Mouse (Mus musculus) ES-Bruce4 (cell line): ENCODE results near the gene Sec61a1.

Experiments used
- CTCF ChIP-seq: IDR thresholded peaks from one replicate; pipeline ENCODE4 v1.8.1; 2011; ENCODE audit warnings: low read depth, low read length
- EP300 ChIP-seq: IDR thresholded peaks from 2 replicates; pipeline ENCODE4 v1.6.1; 2011; ENCODE audit warnings: low read depth, low read length; ENCODE audit not compliant: insufficient read depth
- POLR2A ChIP-seq: IDR thresholded peaks from one replicate; pipeline ENCODE4 v1.8.1; 2011; ENCODE audit warnings: low read length; ENCODE audit not compliant: insufficient read depth

GRCm38 (mm10) chr6:88523451-88523850 lies 4.7 kb upstream of the Sec61a1 start:
- TF ChIP-seq POLR2A = no peak
- no peak for TF ChIP-seq EP300
- no peak for TF ChIP-seq CTCF
